Mouse (Mus musculus) Patski (cell line): ENCODE results near the gene Plekhh3. TPM values are rescaled to one million over a fixed set of nuclear protein-coding genes. Genes with fewer than 3 reads are reported as not detected.

Experiments
- ATAC-seq: fragments of 100-300 bp; one replicate; pipeline ENCODE4 v1.8.0; 2021
- CTCF ChIA-PET: fragments of 350-600 bp; sonication (Branson Sonifier 250); formaldehyde crosslinking; loops from one replicate; lab custom pipeline; 2022; ENCODE audit warnings: inconsistent platforms; lab: Charles Lee
- POLR2A ChIA-PET: fragments of 350-600 bp; sonication (Branson Sonifier 250); formaldehyde crosslinking; loops from one replicate; lab custom pipeline; 2022; ENCODE audit warnings: antibody characterized with exemption, inconsistent platforms; lab: Charles Lee
- DNase-seq: peaks from one replicate; pipeline ENCODE4 v3.0.0-alpha.2; 2011; ENCODE audit warnings: low read depth, low spot score
- H3K27me3 ChIP-seq: fragments of 371-371 bp; one replicate; pipeline ENCODE4 v1.5.1; 2021
- CTCF ChIP-seq: fragments of 100-300 bp; IDR thresholded peaks from one replicate; pipeline ENCODE4 v1.5.1; 2021
- in situ Hi-C: fragments of 300-500 bp; cut with MboI; formaldehyde crosslinking; loops from 3 replicates; pipeline ENCODE4 v1.11.1; 2018; ENCODE audit warnings: low pct_unique_long_range_greater_than_20kb, mixed read lengths
- polyA plus RNA-seq: library from polyadenylated mRNA; unstranded; gene quantifications from one replicate; pipeline ENCODE4 v1.2.3, GENCODE M21; 2021

Gene Plekhh3
- polyA plus RNA-seq, 1 experiment from 2014 or later, result 33.3 TPM

DNA sequence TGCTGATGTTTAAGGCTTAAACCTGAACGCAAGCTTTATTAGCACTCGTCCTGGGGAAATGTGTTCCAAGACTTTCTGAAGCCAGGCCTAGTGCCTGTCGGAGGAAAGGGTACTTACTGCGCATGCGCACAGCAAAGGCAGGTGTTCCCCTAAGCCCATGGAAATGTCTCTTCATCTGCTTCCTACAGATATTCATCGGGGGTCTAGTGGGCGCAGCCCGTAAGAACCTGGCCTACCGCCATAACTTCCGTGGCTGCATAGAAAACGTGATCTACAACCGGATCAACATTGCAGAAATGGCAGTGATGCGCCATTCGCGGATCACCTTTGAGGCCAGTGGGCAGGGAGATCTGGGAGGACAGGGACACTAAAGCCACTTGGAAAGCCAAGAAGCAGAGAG is 8.2 kb upstream of the Plekhh3 start:
- no peaks in the 10 kb centered on the region for H3K27me3 ChIP-seq
- ChIA-PET POLR2A (no interaction called here), CTCF (interaction anchor here (1.8 kb wide), 1 partner anchor 12 kb away, joined by 4 read pairs; no protein-coding TSS in a partner anchor)
- no peak for DNase-seq
- no peak for TF ChIP-seq CTCF
- in situ Hi-C loops, result loop anchor here (10.0 kb wide), 1 partner anchor 205 kb away; the partner anchor contains the start of gene Cavin1
- no peak for ATAC-seq

GRCm38 (mm10) chr11:101178061-101179058 is 7.2 kb upstream of the Plekhh3 start:
- ChIA-PET CTCF (interaction anchor here (1.2 to 3.2 kb wide), 5 partner anchors 9 to 91 kb away, joined by 3 to 13 read pairs (median 11); partner anchors contain the start of genes Mlx and Psmc3ip), POLR2A (interaction anchor here (1.1 to 2.8 kb wide), 2 partner anchors 13 to 83 kb away, joined by 7 to 10 read pairs; partner anchors contain the start of gene Psmc3ip)
- TF ChIP-seq CTCF, result no peak
- H3K27me3 ChIP-seq, result no peaks in the 10 kb centered on the region
- no peak for ATAC-seq
- no peak for DNase-seq
- in situ Hi-C loops, result loop anchor here (10.0 kb wide), 1 partner anchor 204 kb away; the partner anchor contains the start of gene Cavin1

GRCm38 (mm10) chr11:101176933-101177773 is 6.0 kb upstream of the Plekhh3 start:
- no peaks in the 10 kb centered on the region for H3K27me3 ChIP-seq
- in situ Hi-C loops, result loop anchor here (10.0 kb wide), 1 partner anchor 202 kb away; the partner anchor contains the start of gene Cavin1
- no peak for DNase-seq
- CTCF ChIA-PET, result interaction anchor here (0.6 to 3.2 kb wide), 15 partner anchors 10 to 194 kb away, joined by 3 to 13 read pairs (median 4); partner anchors contain the start of genes Becn1, Mlx, Naglu and Psmc3ip
- no peak for TF ChIP-seq CTCF
- ATAC-seq, result no peak
- POLR2A ChIA-PET, result interaction anchor here (1.1 to 2.8 kb wide), 3 partner anchors 10 to 82 kb away, joined by 4 to 10 read pairs (median 7); partner anchors contain the start of gene Psmc3ip

DNA sequence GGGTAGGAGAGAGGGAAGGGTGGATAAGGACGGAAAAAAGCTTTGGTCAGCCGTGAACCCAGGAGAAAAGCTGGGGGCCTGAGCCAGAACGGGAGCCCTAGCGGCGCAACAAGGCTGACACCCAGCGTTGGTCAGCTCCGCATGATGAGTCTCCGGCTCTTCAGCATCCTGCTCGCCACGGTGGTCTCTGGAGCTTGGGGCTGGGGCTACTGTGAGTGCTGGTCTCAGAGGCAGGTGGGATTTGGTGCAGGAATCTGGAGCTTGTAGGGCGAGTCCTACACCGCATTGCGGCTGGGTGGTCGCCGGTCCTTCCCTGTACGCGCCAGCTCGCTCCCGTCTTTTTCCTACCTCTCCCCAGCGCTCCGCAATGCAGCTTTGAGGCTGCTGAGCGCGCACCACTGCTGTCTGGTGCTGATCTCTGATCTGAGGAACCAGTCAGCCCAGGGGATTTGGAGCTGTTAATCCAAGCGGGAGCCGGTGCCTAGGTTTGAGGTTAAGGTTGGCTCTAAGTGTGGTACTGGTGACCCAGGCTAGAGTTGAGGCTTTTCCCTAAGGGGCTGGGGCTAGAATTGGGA is 5.1 kb upstream of the Plekhh3 start:
- ChIA-PET CTCF (interaction anchor here (0.6 to 3.2 kb wide), 16 partner anchors 11 to 193 kb away, joined by 3 to 13 read pairs (median 4); partner anchors contain the start of genes Becn1, Naglu, Psmc3ip and Retreg3), POLR2A (interaction anchor here (0.6 to 2.8 kb wide), 3 partner anchors 11 to 82 kb away, joined by 3 to 10 read pairs (median 4); partner anchors contain the start of gene Psmc3ip)
- ATAC-seq (no peak), DNase-seq (no peak)
- H3K27me3 ChIP-seq, result no peaks in the 10 kb centered on the region
- in situ Hi-C loops, result loop anchor here (10.0 kb wide), 1 partner anchor 201 kb away; the partner anchor contains the start of gene Cavin1
- no peak for TF ChIP-seq CTCF

DNA sequence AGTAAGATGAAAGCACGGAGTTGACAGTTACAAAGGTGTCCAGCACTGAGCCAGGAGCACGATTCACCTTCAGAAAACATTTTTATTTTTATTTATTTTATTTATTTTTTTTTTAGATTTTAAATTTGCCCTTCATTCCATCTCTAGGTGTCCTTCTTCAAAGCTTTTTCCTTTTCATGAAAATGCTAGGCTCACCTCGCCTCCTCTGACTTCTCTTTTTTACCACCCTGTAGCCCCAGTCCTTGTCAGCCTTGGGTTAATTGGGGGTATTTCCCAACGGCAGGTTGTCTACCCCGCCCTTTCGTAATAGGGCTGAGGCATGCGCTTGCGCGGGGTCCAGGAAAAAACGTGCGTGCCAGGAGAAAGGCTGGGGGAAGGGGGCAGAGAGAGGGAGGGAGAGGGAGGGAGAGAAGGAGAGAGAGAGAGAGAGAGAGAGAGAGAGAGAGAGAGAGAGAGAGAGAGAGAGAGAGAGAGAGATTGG is 4.5 kb upstream of the Plekhh3 start:
- in situ Hi-C loops, result loop anchor here (10.0 kb wide), 1 partner anchor 201 kb away; the partner anchor contains the start of gene Cavin1
- TF ChIP-seq CTCF, result no peak
- H3K27me3 ChIP-seq, result no peaks in the 10 kb centered on the region
- CTCF ChIA-PET, result interaction anchor here (0.9 to 3.2 kb wide), 11 partner anchors 12 to 116 kb away, joined by 3 to 13 read pairs (median 4); partner anchors contain the start of genes Naglu, Psmc3ip, Retreg3 and Tubg1
- DNase-seq (no peak), ATAC-seq (no peak)
- POLR2A ChIA-PET, result interaction anchor here (0.6 to 2.8 kb wide), 2 partner anchors 80 to 81 kb away, joined by 3 to 10 read pairs; partner anchors contain the start of gene Psmc3ip

DNA sequence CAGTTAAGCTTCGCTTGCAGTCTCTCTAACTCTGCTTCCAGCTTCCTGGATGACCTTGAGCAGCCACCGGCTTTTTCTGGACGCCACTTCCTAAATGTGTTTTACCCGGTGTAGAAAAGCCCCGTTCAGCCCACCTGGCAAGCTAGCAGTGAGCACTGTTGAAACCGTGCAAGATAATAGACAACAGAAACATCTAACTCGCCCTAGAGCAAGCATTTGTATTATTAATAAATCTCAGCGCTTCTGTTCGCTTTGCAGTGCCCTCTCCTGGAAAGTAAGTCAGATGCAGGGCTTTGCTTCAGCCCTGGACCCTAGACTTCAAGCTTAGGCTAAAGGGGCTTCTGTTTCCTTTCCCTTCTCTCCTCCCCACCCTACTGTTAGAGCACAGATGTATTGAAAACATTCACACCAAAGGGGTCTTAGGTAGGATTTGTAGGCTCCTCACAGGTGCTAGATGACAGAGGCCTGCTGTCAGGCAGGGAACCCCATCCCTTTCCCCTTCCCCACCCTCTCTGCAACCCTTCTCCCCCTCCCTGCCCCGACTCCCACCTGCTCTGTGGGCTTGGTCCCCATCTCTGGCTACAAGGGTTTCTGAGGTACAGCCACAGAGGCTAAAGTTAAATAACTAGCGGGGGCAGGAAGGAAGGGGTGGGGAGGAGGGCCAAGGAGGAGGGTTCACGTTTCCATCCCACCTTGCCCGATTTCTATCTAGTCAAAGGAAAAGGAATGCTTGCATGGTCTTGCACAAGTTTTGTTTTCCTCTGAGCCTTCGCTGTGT is 3.9 kb upstream of the Plekhh3 start, which contains the start of gene Ccr10:
Gene Ccr10, minus strand, starts transcription at position 593 of the 778 bp plus-strand sequence.
- ATAC-seq (no peak), DNase-seq (no peak)
- no peak for TF ChIP-seq CTCF
- in situ Hi-C loops, result loop anchor here (5.0 to 10.0 kb wide), 2 partner anchors 93 to 200 kb away; partner anchors contain the start of genes Cavin1 and Coasy
- no peaks in the 10 kb centered on the region for H3K27me3 ChIP-seq
- CTCF ChIA-PET, result interaction anchor here (1.0 to 3.2 kb wide), 5 partner anchors 35 to 81 kb away, joined by 3 to 12 read pairs (median 3); partner anchors contain the start of genes Psmc3ip, Retreg3 and Tubg1
- POLR2A ChIA-PET, result no interaction called here

- POLR2A ChIA-PET, result interaction anchor here (2.7 kb wide), 1 partner anchor 105 kb away, joined by 8 read pairs; the partner anchor contains the start of gene Naglu
- in situ Hi-C loops, result loop anchor here (5.0 to 10.0 kb wide), 2 partner anchors 92 to 200 kb away; partner anchors contain the start of genes Cavin1 and Coasy
- no peaks in the 10 kb centered on the region for H3K27me3 ChIP-seq
- TF ChIP-seq CTCF, result no peak
- DNase-seq, result no peak
- CTCF ChIA-PET, result interaction anchor here (1.0 to 1.7 kb wide), 5 partner anchors 10 to 80 kb away, joined by 3 to 5 read pairs (median 3); partner anchors contain the start of genes Retreg3 and Tubg1
- ATAC-seq, result no peak
These were observed 3.2 kb upstream of the Plekhh3 start for GRCm38 (mm10) chr11:101174389-101174745.
